Mouse (Mus musculus) liver, embryonic 13.5 days (tissue): ENCODE data around the gene Tdp1. TPM values are rescaled to one million over a fixed set of nuclear protein-coding genes. Genes with fewer than 3 reads are reported as not detected.
"Not testable (repeated sequence)": the region's sequence is repeated elsewhere in the genome, so short reads cannot be mapped to it uniquely, and the experiment has no call there.

ENCODE experiments used
- ATAC-seq: fragments of 200-750 bp; cut with Nextera tagmentation; 2 replicates; pipeline ENCODE4 v1.8.0; 2017; ENCODE audit warnings: low read depth, mild to moderate bottlenecking, moderate number of reproducible peaks, moderate library complexity
- DNase-seq: peaks from one replicate; pipeline ENCODE4 v3.0.0; 2022
- H3K27ac ChIP-seq: fragments of 300-500 bp; sonication (generic); 2 replicates; pipeline ENCODE4 v1.5.1; 2015; ENCODE audit warnings: moderate library complexity, mild to moderate bottlenecking, inconsistent platforms
- H3K27me3 ChIP-seq: fragments of 300-500 bp; sonication (generic); 2 replicates; pipeline ENCODE4 v1.6.1; 2015; ENCODE audit warnings: mild to moderate bottlenecking, inconsistent platforms
- H3K36me3 ChIP-seq: fragments of 300-500 bp; sonication (generic); 2 replicates; pipeline ENCODE4 v1.6.1; 2015; ENCODE audit warnings: mild to moderate bottlenecking, inconsistent platforms
- H3K4me1 ChIP-seq: fragments of 300-500 bp; sonication (generic); replicated peaks from 2 replicates; pipeline ENCODE4 v1.6.1; 2015; ENCODE audit warnings: inconsistent platforms
- H3K4me2 ChIP-seq: fragments of 300-500 bp; sonication (generic); 2 replicates; pipeline ENCODE4 v1.6.1; 2015; ENCODE audit warnings: inconsistent platforms, mild to moderate bottlenecking, moderate library complexity
- H3K4me3 ChIP-seq: fragments of 300-500 bp; sonication (generic); replicated peaks from 2 replicates; pipeline ENCODE4 v1.5.1; 2015; ENCODE audit warnings: mild to moderate bottlenecking, inconsistent platforms
- H3K9ac ChIP-seq: fragments of 300-500 bp; sonication (generic); 2 replicates; pipeline ENCODE4 v1.6.1; 2015; ENCODE audit warnings: mild to moderate bottlenecking, inconsistent platforms
- H3K9me3 ChIP-seq: fragments of 300-500 bp; sonication (generic); replicated peaks from 2 replicates; pipeline ENCODE4 v1.6.1; 2016; ENCODE audit warnings: inconsistent platforms
- WGBS: fragments of 180-500 bp; shearing (Covaris S2); methylation state at CpG from one replicate; pipeline ENCODE4 v1.1.7; 2015; ENCODE audit not compliant: insufficient replicate concordance; 5-methylcytosine and 5-hydroxymethylcytosine counted together
- polyA plus RNA-seq: library from polyadenylated mRNA; unstranded; fragments of >200 nt; fragmentation: Nextera tagmentation; extraction: Ambion mirVana; gene quantifications from 2 replicates; pipeline ENCODE4 v1.2.1, GENCODE M21; 2015

Gene Tdp1
- polyA plus RNA-seq, 1 experiment from 2014 or later = 33.2 TPM

- no peak overlapping the region for H3K4me3 ChIP-seq
- DNase-seq (no peak), ATAC-seq (no peak)
- peaks cover 15% of the 10 kb centered on the region for H3K4me1 ChIP-seq
- H3K4me2 ChIP-seq = no peak overlapping the region
- no peak overlapping the region for H3K9ac ChIP-seq
- H3K27me3 ChIP-seq = peaks cover 18% of the 10 kb centered on the region
- no peaks in the 10 kb centered on the region for H3K9me3 ChIP-seq
- H3K27ac ChIP-seq = no peak overlapping the region
- H3K36me3 ChIP-seq = no peaks in the 10 kb centered on the region
These were observed 75.0 kb downstream of the Tdp1 start for GRCm38 (mm10) chr12:99959291-99959690.

- no peaks in the 10 kb centered on the region for H3K9me3 ChIP-seq
- no peak overlapping the region for H3K27ac ChIP-seq
- WGBS = 28% methylated on average over 10 of the region's 10 CpGs
- H3K36me3 ChIP-seq = no peaks in the 10 kb centered on the region
- peak; percentile 24; the same call in 1 of the 2 replicates for ATAC-seq
- H3K4me2 ChIP-seq = no peak overlapping the region
- peaks cover 21% of the 10 kb centered on the region for H3K4me1 ChIP-seq
- H3K27me3 ChIP-seq = peaks cover 24% of the 10 kb centered on the region
- no peak for DNase-seq
- no peak overlapping the region for H3K4me3 ChIP-seq
- H3K9ac ChIP-seq = no peak overlapping the region
These were observed 75.6 kb downstream of the Tdp1 start for GRCm38 (mm10) chr12:99959930-99960329.

- Histone ChIP-seq H3K27ac (no peak overlapping the region), H3K36me3 (no peaks in the 10 kb centered on the region), H3K4me3 (no peak overlapping the region), H3K27me3 (peaks cover 32% of the 10 kb centered on the region), H3K4me1 (peaks cover 24% of the 10 kb centered on the region), H3K9me3 (no peaks in the 10 kb centered on the region), H3K9ac (no peak overlapping the region), H3K4me2 (0 out of 2 replicates have a peak overlapping the region, but pooled peaks have one; percentile 0)
- ATAC-seq (no peak), DNase-seq (no peak)
- 44% methylated on average over 7 of the region's 7 CpGs for WGBS
These were observed 76.4 kb downstream of the Tdp1 start for GRCm38 (mm10) chr12:99960675-99961074.

- Histone ChIP-seq H3K36me3 (no peaks in the 10 kb centered on the region), H3K9ac (no peak within 1 kb of the TSS), H3K4me1 (peaks cover 24% of the 10 kb centered on the region), H3K4me2 (peak within 1 kb of the TSS; percentile 66), H3K4me3 (peak within 1 kb of the TSS; percentile 46), H3K27me3 (peaks cover 70% of the 10 kb centered on the region), H3K9me3 (no peaks in the 10 kb centered on the region), H3K27ac (no peak within 1 kb of the TSS)
- DNase-seq (no peak), ATAC-seq (peak; percentile 49)
- 3% methylated on average over 39 of the region's 39 CpGs for WGBS
These were observed 80.2 kb downstream of the Tdp1 start, which contains the start of gene Kcnk13 for GRCm38 (mm10) chr12:99964301-99965202. Kcnk13 (plus strand) TSS chr12:99964499.

GRCm38 (mm10) chr12:99965203-99966115 lies 81.1 kb downstream of the Tdp1 start:
- H3K4me2 ChIP-seq = peak overlapping the region; percentile 66
- no peaks in the 10 kb centered on the region for H3K9me3 ChIP-seq
- ATAC-seq (peak; percentile 8; the same call in 1 of the 2 replicates), DNase-seq (no peak)
- no peaks in the 10 kb centered on the region for H3K36me3 ChIP-seq
- peaks cover 17% of the 10 kb centered on the region for H3K4me1 ChIP-seq
- no peak overlapping the region for H3K27ac ChIP-seq
- WGBS = 1% methylated on average over 77 of the region's 77 CpGs
- peak overlapping the region; percentile 46 for H3K4me3 ChIP-seq
- H3K27me3 ChIP-seq = peaks cover 76% of the 10 kb centered on the region
- H3K9ac ChIP-seq = no peak overlapping the region

- Histone ChIP-seq H3K4me2 (peak overlapping the region; percentile 66), H3K9ac (no peak overlapping the region)
- ATAC-seq = no peak
These were observed 81.9 kb downstream of the Tdp1 start for GRCm38 (mm10) chr12:99966116-99966770.

GRCm38 (mm10) chr12:99966881-99967363 lies 82.6 kb downstream of the Tdp1 start:
- Histone ChIP-seq H3K9me3 (no peaks in the 10 kb centered on the region), H3K4me2 (0 out of 2 replicates have a peak overlapping the region, but pooled peaks have one; percentile 66), H3K27ac (no peak overlapping the region), H3K27me3 (peaks cover 76% of the 10 kb centered on the region), H3K4me1 (peaks cover 9% of the 10 kb centered on the region; the same call in 1 of the 2 replicates), H3K36me3 (no peaks in the 10 kb centered on the region), H3K4me3 (peak overlapping the region; percentile 9; the same call in 1 of the 2 replicates), H3K9ac (no peak overlapping the region)
- ATAC-seq (no peak), DNase-seq (no peak)
- 6% methylated on average over 12 of the region's 12 CpGs for WGBS

More at GRCm38 (mm10) chr12:99966116-99966770, 81.9 kb downstream of the Tdp1 start:
- WGBS = 7% methylated on average over 25 of the region's 25 CpGs
- no peak overlapping the region for H3K27ac ChIP-seq
- H3K27me3 ChIP-seq = peaks cover 76% of the 10 kb centered on the region
- H3K9me3 ChIP-seq = no peaks in the 10 kb centered on the region
- peak overlapping the region; percentile 46 for H3K4me3 ChIP-seq
- peaks cover 9% of the 10 kb centered on the region for H3K4me1 ChIP-seq
- DNase-seq = no peak
- H3K36me3 ChIP-seq = no peaks in the 10 kb centered on the region

GRCm38 (mm10) chr12:99969906-99970305 lies 85.6 kb downstream of the Tdp1 start:
- WGBS = 46% methylated on average over 4 of the region's 4 CpGs
- Histone ChIP-seq H3K4me3 (no peak overlapping the region), H3K27ac (no peak overlapping the region), H3K9me3 (no peaks in the 10 kb centered on the region), H3K36me3 (no peaks in the 10 kb centered on the region), H3K27me3 (peaks cover 55% of the 10 kb centered on the region), H3K9ac (no peak overlapping the region), H3K4me1 (peaks cover 3% of the 10 kb centered on the region; the same call in 1 of the 2 replicates), H3K4me2 (no peak overlapping the region)
- no peak for DNase-seq
- ATAC-seq = no peak

- H3K4me1 ChIP-seq, H3K4me2 ChIP-seq, DNase-seq, H3K9ac ChIP-seq, ATAC-seq, H3K36me3 ChIP-seq, H3K27ac ChIP-seq, H3K4me3 ChIP-seq, H3K9me3 ChIP-seq: not testable (repeated sequence)
- whole genome bisulfite sequencing = 69% methylated on average over 7 of the region's 7 CpGs
- H3K27me3 ChIP-seq = peaks cover 41% of the 10 kb centered on the region
These were observed 87.0 kb downstream of the Tdp1 start for GRCm38 (mm10) chr12:99971205-99971894.

- ATAC-seq (no peak), DNase-seq (no peak)
- Histone ChIP-seq H3K4me3 (no peak overlapping the region), H3K36me3 (no peaks in the 10 kb centered on the region), H3K4me1 (no peaks in the 10 kb centered on the region), H3K4me2 (no peak overlapping the region), H3K27me3 (peaks cover 26% of the 10 kb centered on the region), H3K9me3 (no peaks in the 10 kb centered on the region), H3K9ac (no peak overlapping the region), H3K27ac (no peak overlapping the region)
- WGBS = 49% methylated on average over 7 of the region's 7 CpGs
These were observed 88.5 kb downstream of the Tdp1 start for GRCm38 (mm10) chr12:99972825-99973224.
